ENCODE assay signal across 8 mouse cellular contexts in the genomic region with DNA sequence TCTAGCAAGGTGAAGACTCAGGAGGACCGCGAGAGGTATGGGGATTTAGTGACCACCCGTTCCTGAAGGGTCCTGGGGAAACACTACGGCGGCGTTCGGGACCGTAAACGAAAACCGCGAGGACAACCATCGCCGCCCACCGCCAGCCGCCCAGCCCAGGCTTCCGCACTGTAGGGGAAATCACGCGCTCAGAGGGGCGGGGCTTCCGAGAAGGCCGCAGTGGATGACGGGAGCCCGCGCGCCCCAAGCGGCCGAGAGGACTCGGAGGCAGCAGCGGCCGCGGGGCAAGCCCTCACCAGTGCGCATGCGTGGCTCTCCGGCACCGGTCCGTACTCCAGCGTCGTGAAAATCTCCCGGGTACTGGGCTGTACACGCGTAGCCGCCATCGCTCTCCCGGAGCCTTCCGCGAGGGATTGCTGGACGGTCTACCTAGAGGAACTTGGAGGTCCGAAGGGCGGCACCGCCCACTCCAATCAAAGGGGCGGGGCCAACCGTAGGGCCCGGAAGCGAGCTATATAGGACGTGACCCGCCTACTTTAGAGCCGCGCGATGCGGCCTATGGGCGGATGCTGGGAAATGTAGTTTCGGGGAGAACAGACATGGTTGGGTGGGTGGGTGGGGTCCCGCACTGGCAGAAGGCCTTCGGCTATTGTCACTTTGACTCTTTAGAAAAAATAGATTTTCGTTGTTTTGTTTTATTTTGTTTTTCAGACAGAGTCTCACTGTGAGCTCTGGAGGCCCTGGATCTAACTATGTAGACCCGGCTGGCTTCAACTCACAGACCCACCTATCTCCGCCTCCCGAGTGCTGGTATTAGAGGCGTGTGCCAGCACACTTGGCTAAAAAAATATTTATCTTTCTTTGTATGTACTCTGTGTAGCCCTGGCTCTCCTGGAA. TPM values are rescaled to one million over a fixed set of nuclear protein-coding genes. Genes with fewer than 3 reads are reported as not detected.
DNase-seq lines count a peak whose midpoint lies in the region; ATAC-seq and TF ChIP-seq lines count a peak whose summit lies in the region.

TSS of gene Pih1d1 (plus strand) at position 208 of the 897 bp plus-strand sequence.
TSS of gene Aldh16a1 (minus strand) at position 489 of the 897 bp plus-strand sequence.

- peak within 1 kb of the TSS; percentile 82 for H3K4me2 ChIP-seq in heart, embryonic 12.5 days
- H3K4me2 ChIP-seq in kidney, postnatal 0 days (ENCODE audit: low read length) = peak within 1 kb of the TSS; percentile 73
- peak within 1 kb of the TSS; percentile 70 for H3K4me2 ChIP-seq in liver, embryonic 11.5 days
- peak within 1 kb of the TSS; percentile 80 for H3K4me2 ChIP-seq in stomach, embryonic 14.5 days (replicated peaks; ENCODE audit: low read depth, low read length)

- no peaks in the 10 kb centered on the region for H3K9me3 ChIP-seq in heart, embryonic 12.5 days (replicated peaks)
- H3K9me3 ChIP-seq in kidney, postnatal 0 days (replicated peaks; ENCODE audit: low read length) = no peaks in the 10 kb centered on the region
- H3K9me3 ChIP-seq in liver, embryonic 11.5 days (ENCODE audit: control insufficient read depth, low read length) = no peaks in the 10 kb centered on the region
- no peaks in the 10 kb centered on the region for H3K9me3 ChIP-seq in stomach, embryonic 14.5 days (ENCODE audit: control insufficient read depth, low read depth, low read length)

- H3K36me3 ChIP-seq in heart, embryonic 12.5 days = peaks cover 23% of the 10 kb centered on the region
- H3K36me3 ChIP-seq in kidney, postnatal 0 days (ENCODE audit: insufficient read depth, low read length) = peaks cover 10% of the 10 kb centered on the region; the same call in 1 of the 2 replicates
- H3K36me3 ChIP-seq in liver, embryonic 11.5 days (ENCODE audit: control insufficient read depth, insufficient read depth, low read length) = 0 out of 2 replicates have a peak, but pooled peaks cover 2% of the 10 kb centered on the region
- H3K36me3 ChIP-seq in stomach, embryonic 14.5 days (ENCODE audit: control insufficient read depth, insufficient read depth, low read length) = peaks cover 9% of the 10 kb centered on the region; the same call in 1 of the 2 replicates

- ATAC-seq in erythroid progenitor cell, adult 5-6 weeks (replicated peaks; ENCODE audit: low FRiP score, poor library complexity, severe bottlenecking) = peak; percentile 95
- peak; percentile 97 for ATAC-seq in heart, embryonic 12.5 days (ENCODE audit: insufficient number of reproducible peaks, low FRiP score)
- peak; percentile 92 for ATAC-seq in kidney, postnatal 0 days (replicated peaks; ENCODE audit: low FRiP score, low read depth)
- ATAC-seq in liver, embryonic 11.5 days (replicated peaks; ENCODE audit: low FRiP score) = peak; percentile 95
- peak; percentile 94 for ATAC-seq in stomach, embryonic 14.5 days (ENCODE audit: insufficient number of reproducible peaks, insufficient read depth, low FRiP score, low read depth)

- 4% methylated on average over 69 of the region's 69 CpGs for WGBS in heart, embryonic 12.5 days
- WGBS in kidney, postnatal 0 days = 3% methylated on average over 69 of the region's 69 CpGs
- WGBS in liver, embryonic 11.5 days = 3% methylated on average over 69 of the region's 69 CpGs
- 4% methylated on average over 69 of the region's 69 CpGs for WGBS in stomach, embryonic 14.5 days

- H3K9ac ChIP-seq in heart, embryonic 12.5 days = peak within 1 kb of the TSS; percentile 86
- H3K9ac ChIP-seq in kidney, postnatal 0 days (ENCODE audit: low read depth, low read length) = peak within 1 kb of the TSS; percentile 66
- H3K9ac ChIP-seq in liver, embryonic 11.5 days (ENCODE audit: low read depth, low read length) = peak within 1 kb of the TSS; percentile 82
- H3K9ac ChIP-seq in stomach, embryonic 14.5 days (replicated peaks; ENCODE audit: low read depth, low read length) = peak within 1 kb of the TSS; percentile 82

- peak; percentile 70 for TF ChIP-seq CTCF in kidney, postnatal 0 days (IDR thresholded peaks at IDR 0.05; ENCODE audit: low read depth)

- peaks cover 12% of the 10 kb centered on the region for H3K4me1 ChIP-seq in heart, embryonic 12.5 days (replicated peaks)
- H3K4me1 ChIP-seq in kidney, postnatal 0 days (replicated peaks; ENCODE audit: insufficient read depth, low read length) = peaks cover 7% of the 10 kb centered on the region
- peaks cover 12% of the 10 kb centered on the region for H3K4me1 ChIP-seq in liver, embryonic 11.5 days (replicated peaks; ENCODE audit: control insufficient read depth, insufficient read depth, low read length)
- H3K4me1 ChIP-seq in stomach, embryonic 14.5 days (ENCODE audit: control insufficient read depth, insufficient read depth, low read length) = peaks cover 26% of the 10 kb centered on the region; the same call in 1 of the 2 replicates

- H3K4me3 ChIP-seq in heart, embryonic 12.5 days = peak within 1 kb of the TSS; percentile 66
- peak within 1 kb of the TSS; percentile 48 for H3K4me3 ChIP-seq in kidney, postnatal 0 days (replicated peaks; ENCODE audit: low read depth, low read length)
- H3K4me3 ChIP-seq in liver, embryonic 11.5 days (ENCODE audit: low read depth, low read length) = peak within 1 kb of the TSS; percentile 71
- peak within 1 kb of the TSS; percentile 50 for H3K4me3 ChIP-seq in stomach, embryonic 14.5 days (ENCODE audit: low read depth, low read length)

- no peaks in the 10 kb centered on the region for H3K27me3 ChIP-seq in heart, embryonic 12.5 days (replicated peaks)
- H3K27me3 ChIP-seq in kidney, postnatal 0 days (ENCODE audit: insufficient read depth, low read length) = no peaks in the 10 kb centered on the region
- H3K27me3 ChIP-seq in liver, embryonic 11.5 days (replicated peaks; ENCODE audit: control insufficient read depth, insufficient read depth, low read length) = no peaks in the 10 kb centered on the region
- H3K27me3 ChIP-seq in stomach, embryonic 14.5 days (ENCODE audit: control insufficient read depth, insufficient read depth, low read length) = no peaks in the 10 kb centered on the region

- H3K27ac ChIP-seq in heart, embryonic 12.5 days (ENCODE audit: poor library complexity, severe bottlenecking) = peak within 1 kb of the TSS; percentile 94
- peak within 1 kb of the TSS; percentile 93 for H3K27ac ChIP-seq in kidney, postnatal 0 days
- H3K27ac ChIP-seq in liver, embryonic 11.5 days (ENCODE audit: low read depth, low read length) = peak within 1 kb of the TSS; percentile 93
- H3K27ac ChIP-seq in stomach, embryonic 14.5 days (ENCODE audit: low read length) = peak within 1 kb of the TSS; percentile 96

- peak; percentile 97 for DNase-seq in CD4-positive helper T cell, adult 2 months (ENCODE audit: low read depth, low spot score)
- peak; percentile 90 for DNase-seq in brain, embryonic 18.5 days (ENCODE audit: low read depth, low spot score)
- DNase-seq in kidney, postnatal 0 days (ENCODE audit: low spot score) = peak; percentile 97
- peak; percentile 99 for DNase-seq in liver, embryonic 11.5 days (ENCODE audit: low spot score)
- DNase-seq in naive thymus-derived CD4-positive, alpha-beta T cell, adult 2 months (ENCODE audit: low read depth) = peak; percentile 98

RNA-seq across cellular contexts. Expression of gene Pih1d1, which starts in this region (rescaled TPM):
- total RNA-seq in erythroid progenitor cell, adult 5-6 weeks (2015; ENCODE audit: low replicate concordance) = 58.7 and 96.4 TPM in 2 replicates
- total RNA-seq in erythroid progenitor cell, adult 5-6 weeks (2017; ENCODE audit: low replicate concordance) = 6.8 and 8.7 TPM in 2 replicates
- 81.3 and 86.2 TPM in 2 replicates for polyA plus RNA-seq in heart, embryonic 12.5 days (2016; fragmentation: Nextera tagmentation; extraction: Ambion mirVana)
- 81.3 and 88.6 TPM in 2 replicates for polyA plus RNA-seq in kidney, postnatal 0 days (2015; fragmentation: Nextera tagmentation; extraction: Ambion mirVana)
- polyA plus RNA-seq in liver, embryonic 11.5 days (2014; fragmentation: Nextera tagmentation; extraction: Ambion mirVana) = 86.2 and 87.7 TPM in 2 replicates
- 103 and 114 TPM in 2 replicates for polyA plus RNA-seq in stomach, embryonic 14.5 days (2014; fragmentation: Nextera tagmentation; extraction: Ambion mirVana)

RNA-seq across cellular contexts. Expression of gene Aldh16a1, which starts in this region (rescaled TPM):
- total RNA-seq in erythroid progenitor cell, adult 5-6 weeks (2015; ENCODE audit: low replicate concordance) = 24.5 and 29.3 TPM in 2 replicates
- 12.4 and 14.1 TPM in 2 replicates for total RNA-seq in erythroid progenitor cell, adult 5-6 weeks (2017; ENCODE audit: low replicate concordance)
- 34.9 and 39.6 TPM in 2 replicates for polyA plus RNA-seq in heart, embryonic 12.5 days (2016; fragmentation: Nextera tagmentation; extraction: Ambion mirVana)
- polyA plus RNA-seq in kidney, postnatal 0 days (2015; fragmentation: Nextera tagmentation; extraction: Ambion mirVana) = 55.4 and 62.7 TPM in 2 replicates
- polyA plus RNA-seq in liver, embryonic 11.5 days (2014; fragmentation: Nextera tagmentation; extraction: Ambion mirVana) = 56.0 and 60.6 TPM in 2 replicates
- polyA plus RNA-seq in stomach, embryonic 14.5 days (2014; fragmentation: Nextera tagmentation; extraction: Ambion mirVana) = 43.4 and 54.1 TPM in 2 replicates

Comparison
In these comparisons a context has a peak if more than half of its experiments do, and no peak if none do; other contexts are left out.
1. Peak in every context shown above with its lines: DNase-seq, ATAC-seq, H3K4me3 ChIP-seq and H3K27ac ChIP-seq.